Mouse (Mus musculus): ENCODE results near the gene Pagr1a. TPM values are rescaled to one million over a fixed set of nuclear protein-coding genes. Genes with fewer than 3 reads are reported as not detected.

The Pagr1a gene
- polyA plus RNA-seq, 1 experiment from 2014 or later: 30.4 TPM

- Histone ChIP-seq H3K4me1 (ENCODE audit: control insufficient read depth, insufficient read depth, low read length) (no peaks in the 10 kb centered on the region), H3K4me3 (ENCODE audit: low read depth, low read length) (no peak overlapping the region), H3K27me3 (ENCODE audit: control insufficient read depth, insufficient read depth, low read length) (no peaks in the 10 kb centered on the region), H3K9me3 (ENCODE audit: control insufficient read depth, low read length) (no peaks in the 10 kb centered on the region), H3K9ac (replicated peaks; ENCODE audit: low read depth, low read length) (no peak overlapping the region), H3K4me2 (ENCODE audit: low read depth, low read length) (no peak overlapping the region), H3K36me3 (ENCODE audit: control insufficient read depth, insufficient read depth, low read length) (peaks cover 2% of the 10 kb centered on the region; the same call in 1 of the 2 replicates), H3K27ac (ENCODE audit: low read depth, low read length) (no peak overlapping the region)
- ATAC-seq (ENCODE audit: low read depth): no peak
- WGBS: 86% methylated on average over 17 of the region's 17 CpGs
Observed at GRCm38 (mm10) chr7:127009307-127010085, 7.7 kb downstream of the Pagr1a start.

DNA sequence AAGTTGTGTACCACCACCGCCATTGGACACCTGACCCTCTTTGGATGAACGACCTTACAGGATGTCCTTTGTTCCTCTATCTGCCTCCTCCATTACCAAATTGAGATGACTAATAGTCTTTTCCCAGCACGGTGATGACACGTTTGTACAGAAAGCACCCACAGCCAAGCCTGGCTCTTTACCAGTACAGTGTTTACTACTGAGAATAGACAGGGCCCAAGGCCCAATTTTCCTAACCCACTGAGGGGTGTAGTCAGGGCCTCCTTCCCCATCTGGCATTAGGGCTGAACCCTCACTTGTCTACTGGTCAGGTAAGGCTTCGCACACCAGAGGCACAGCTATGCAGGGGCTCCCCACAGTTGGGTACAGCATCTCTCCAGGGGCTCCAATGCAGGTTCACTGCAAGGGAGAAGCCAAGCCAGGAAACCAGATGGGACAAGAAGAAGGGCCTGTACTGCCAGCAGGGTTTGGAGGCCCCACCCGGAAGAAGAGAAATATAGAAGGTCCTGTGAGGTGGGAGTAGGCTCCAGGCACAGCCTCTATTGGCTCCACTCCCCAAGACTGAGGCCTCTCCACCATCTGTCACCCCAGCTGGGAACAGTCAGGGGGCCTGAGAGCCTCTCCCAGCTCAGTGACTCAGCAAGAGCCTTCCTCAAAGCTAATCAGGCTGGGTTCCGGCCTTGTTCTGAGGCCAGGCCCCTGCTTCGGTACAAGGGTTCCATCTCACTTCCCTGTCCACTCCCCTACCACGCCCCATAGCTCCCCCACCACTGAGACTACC lies 8.7 kb downstream of the Pagr1a start:
- H3K9ac ChIP-seq (replicated peaks; ENCODE audit: low read depth, low read length): no peak overlapping the region
- no peak overlapping the region for H3K4me2 ChIP-seq (ENCODE audit: low read depth, low read length)
- no peaks in the 10 kb centered on the region for H3K27me3 ChIP-seq (ENCODE audit: control insufficient read depth, insufficient read depth, low read length)
- H3K4me3 ChIP-seq (ENCODE audit: low read depth, low read length): no peak overlapping the region
- H3K9me3 ChIP-seq (ENCODE audit: control insufficient read depth, low read length): no peaks in the 10 kb centered on the region
- H3K27ac ChIP-seq (ENCODE audit: low read depth, low read length): 0 out of 2 replicates have a peak overlapping the region, but pooled peaks have one; percentile 23
- H3K36me3 ChIP-seq (ENCODE audit: control insufficient read depth, insufficient read depth, low read length): peaks cover under 1% of the 10 kb centered on the region; the same call in 1 of the 2 replicates
- peak; percentile 74; the same call in 1 of the 2 replicates for ATAC-seq (ENCODE audit: low read depth)
- no peaks in the 10 kb centered on the region for H3K4me1 ChIP-seq (ENCODE audit: control insufficient read depth, insufficient read depth, low read length)
- 55% methylated on average over 9 of the region's 9 CpGs for WGBS

- no peak overlapping the region for H3K27ac ChIP-seq (ENCODE audit: low read depth, low read length)
- no peak for ATAC-seq (ENCODE audit: low read depth)
- no peaks in the 10 kb centered on the region for H3K36me3 ChIP-seq (ENCODE audit: control insufficient read depth, insufficient read depth, low read length)
- 84% methylated on average over 6 of the region's 6 CpGs for WGBS
- H3K4me2 ChIP-seq (ENCODE audit: low read depth, low read length): no peak overlapping the region
- H3K4me1 ChIP-seq (ENCODE audit: control insufficient read depth, insufficient read depth, low read length): no peaks in the 10 kb centered on the region
- H3K4me3 ChIP-seq (ENCODE audit: low read depth, low read length): no peak overlapping the region
- H3K9ac ChIP-seq (replicated peaks; ENCODE audit: low read depth, low read length): no peak overlapping the region
- H3K9me3 ChIP-seq (ENCODE audit: control insufficient read depth, low read length): no peaks in the 10 kb centered on the region
- no peaks in the 10 kb centered on the region for H3K27me3 ChIP-seq (ENCODE audit: control insufficient read depth, insufficient read depth, low read length)
Observed at GRCm38 (mm10) chr7:127007313-127008024, 9.7 kb downstream of the Pagr1a start.

- no peaks in the 10 kb centered on the region for H3K36me3 ChIP-seq (ENCODE audit: control insufficient read depth, insufficient read depth, low read length)
- H3K4me1 ChIP-seq (ENCODE audit: control insufficient read depth, insufficient read depth, low read length): no peaks in the 10 kb centered on the region
- ATAC-seq (ENCODE audit: low read depth): no peak
- H3K27me3 ChIP-seq (ENCODE audit: control insufficient read depth, insufficient read depth, low read length): no peaks in the 10 kb centered on the region
- no peak overlapping the region for H3K4me2 ChIP-seq (ENCODE audit: low read depth, low read length)
- H3K4me3 ChIP-seq (ENCODE audit: low read depth, low read length): no peak overlapping the region
- H3K9me3 ChIP-seq (ENCODE audit: control insufficient read depth, low read length): no peaks in the 10 kb centered on the region
- WGBS: 92% methylated on average over 4 of the region's 4 CpGs
- no peak overlapping the region for H3K9ac ChIP-seq (replicated peaks; ENCODE audit: low read depth, low read length)
- H3K27ac ChIP-seq (ENCODE audit: low read depth, low read length): no peak overlapping the region
Observed at GRCm38 (mm10) chr7:127004122-127004875, 12.9 kb downstream of the Pagr1a start.

DNA sequence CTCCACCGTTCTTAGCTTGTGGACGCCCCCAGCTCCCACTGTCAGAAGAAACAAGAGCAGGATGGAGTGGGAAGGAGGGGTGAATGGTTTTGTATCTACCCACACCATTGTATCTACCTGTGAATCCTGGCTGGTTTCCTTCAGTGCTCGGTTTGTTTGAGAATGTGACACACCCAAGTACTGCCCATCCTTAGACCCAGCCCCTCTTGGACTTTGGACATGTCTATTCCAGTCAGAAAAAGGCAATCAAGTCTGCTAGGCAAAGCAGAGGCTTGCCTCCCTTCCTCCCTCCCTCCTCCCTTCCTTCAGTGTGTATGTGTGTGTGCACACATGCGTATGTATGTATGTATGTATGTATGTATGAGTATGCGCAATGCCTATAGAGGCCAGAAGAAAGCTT lies 13.5 kb downstream of the Pagr1a start:
- H3K9me3 ChIP-seq (ENCODE audit: control insufficient read depth, low read length): no peaks in the 10 kb centered on the region
- no peak overlapping the region for H3K4me2 ChIP-seq (ENCODE audit: low read depth, low read length)
- ATAC-seq (ENCODE audit: low read depth): no peak
- no peak overlapping the region for H3K4me3 ChIP-seq (ENCODE audit: low read depth, low read length)
- no peaks in the 10 kb centered on the region for H3K36me3 ChIP-seq (ENCODE audit: control insufficient read depth, insufficient read depth, low read length)
- no peak overlapping the region for H3K9ac ChIP-seq (replicated peaks; ENCODE audit: low read depth, low read length)
- 94% methylated on average over 5 of the region's 5 CpGs for WGBS
- no peak overlapping the region for H3K27ac ChIP-seq (ENCODE audit: low read depth, low read length)
- no peaks in the 10 kb centered on the region for H3K27me3 ChIP-seq (ENCODE audit: control insufficient read depth, insufficient read depth, low read length)
- no peaks in the 10 kb centered on the region for H3K4me1 ChIP-seq (ENCODE audit: control insufficient read depth, insufficient read depth, low read length)

- no peak for ATAC-seq (ENCODE audit: low read depth)
- Histone ChIP-seq H3K4me3 (ENCODE audit: low read depth, low read length) (no peak overlapping the region), H3K36me3 (ENCODE audit: control insufficient read depth, insufficient read depth, low read length) (no peaks in the 10 kb centered on the region), H3K4me2 (ENCODE audit: low read depth, low read length) (no peak overlapping the region), H3K27ac (ENCODE audit: low read depth, low read length) (no peak overlapping the region), H3K9me3 (ENCODE audit: control insufficient read depth, low read length) (no peaks in the 10 kb centered on the region), H3K4me1 (ENCODE audit: control insufficient read depth, insufficient read depth, low read length) (no peaks in the 10 kb centered on the region), H3K9ac (replicated peaks; ENCODE audit: low read depth, low read length) (no peak overlapping the region), H3K27me3 (ENCODE audit: control insufficient read depth, insufficient read depth, low read length) (no peaks in the 10 kb centered on the region)
- 83% methylated on average over 10 of the region's 10 CpGs for WGBS
Observed at GRCm38 (mm10) chr7:126999568-126999967, 17.6 kb downstream of the Pagr1a start.

DNA sequence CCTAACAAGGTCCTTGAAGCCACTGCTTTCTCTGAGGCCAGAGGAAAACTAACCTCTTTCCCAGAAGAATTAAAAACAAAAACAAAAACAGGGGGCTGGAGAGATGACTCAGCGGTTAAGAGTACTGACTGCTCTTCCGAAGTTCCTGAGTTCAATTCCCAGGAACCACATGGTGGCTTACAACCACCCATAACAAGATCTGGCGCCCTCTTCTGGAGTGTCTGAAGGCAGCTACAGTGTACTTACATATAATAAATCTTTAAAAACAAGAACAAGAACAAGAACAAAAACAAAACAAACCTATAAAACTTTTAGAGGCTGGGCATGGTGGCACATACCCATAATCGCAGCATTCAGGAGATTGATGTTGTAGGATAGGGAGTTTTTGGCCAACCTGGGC lies 20.7 kb downstream of the Pagr1a start:
- Histone ChIP-seq H3K9ac (replicated peaks; ENCODE audit: low read depth, low read length) (no peak overlapping the region), H3K9me3 (ENCODE audit: control insufficient read depth, low read length) (no peaks in the 10 kb centered on the region), H3K4me3 (ENCODE audit: low read depth, low read length) (no peak overlapping the region), H3K36me3 (ENCODE audit: control insufficient read depth, insufficient read depth, low read length) (no peaks in the 10 kb centered on the region), H3K27me3 (ENCODE audit: control insufficient read depth, insufficient read depth, low read length) (no peaks in the 10 kb centered on the region), H3K4me1 (ENCODE audit: control insufficient read depth, insufficient read depth, low read length) (no peaks in the 10 kb centered on the region), H3K4me2 (ENCODE audit: low read depth, low read length) (no peak overlapping the region), H3K27ac (ENCODE audit: low read depth, low read length) (no peak overlapping the region)
- ATAC-seq (ENCODE audit: low read depth): no peak
- WGBS: 70% methylated on average over 4 of the region's 4 CpGs

DNA sequence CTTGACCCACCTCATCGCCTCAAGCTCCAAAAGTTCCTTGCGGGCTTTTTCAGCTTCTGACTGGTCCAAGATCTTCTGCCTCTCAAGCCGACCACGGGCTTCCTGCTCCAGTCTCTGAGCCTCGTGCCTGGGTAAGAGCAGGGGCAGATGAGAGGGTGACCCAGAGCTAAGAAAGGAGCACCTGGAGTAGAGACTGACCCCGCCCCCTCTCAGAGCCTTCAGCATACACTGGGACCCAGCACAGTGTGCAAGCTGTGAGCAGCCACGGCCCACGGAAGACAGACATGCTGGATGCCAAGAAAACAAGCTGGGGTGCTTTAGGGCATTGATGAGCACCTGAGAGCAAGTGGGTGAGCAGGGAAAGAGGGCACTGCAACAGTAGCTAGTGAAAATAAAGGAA lies 28.3 kb downstream of the Pagr1a start:
- ATAC-seq (ENCODE audit: low read depth): no peak
- H3K27ac ChIP-seq (ENCODE audit: low read depth, low read length): no peak overlapping the region
- no peaks in the 10 kb centered on the region for H3K27me3 ChIP-seq (ENCODE audit: control insufficient read depth, insufficient read depth, low read length)
- H3K36me3 ChIP-seq (ENCODE audit: control insufficient read depth, insufficient read depth, low read length): no peaks in the 10 kb centered on the region
- no peaks in the 10 kb centered on the region for H3K4me1 ChIP-seq (ENCODE audit: control insufficient read depth, insufficient read depth, low read length)
- no peak overlapping the region for H3K4me3 ChIP-seq (ENCODE audit: low read depth, low read length)
- no peak overlapping the region for H3K9ac ChIP-seq (replicated peaks; ENCODE audit: low read depth, low read length)
- no peak overlapping the region for H3K4me2 ChIP-seq (ENCODE audit: low read depth, low read length)
- no peaks in the 10 kb centered on the region for H3K9me3 ChIP-seq (ENCODE audit: control insufficient read depth, low read length)
- 70% methylated on average over 8 of the region's 8 CpGs for WGBS

Data from neural tube, embryonic 14.5 days (tissue).